Mouse (Mus musculus) embryonic facial prominence, embryonic 11.5 days (tissue): ENCODE data around the gene Wiz. TPM values are rescaled to one million over a fixed set of nuclear protein-coding genes. Genes with fewer than 3 reads are reported as not detected.

Experiments used
- ATAC-seq: fragments of 200-750 bp; cut with Nextera tagmentation; replicated peaks from 2 replicates; pipeline ENCODE4 v1.8.0; 2017; ENCODE audit warnings: low read depth; ENCODE audit not compliant: insufficient number of reproducible peaks, low FRiP score, low TSS enrichment
- DNase-seq: peaks from one replicate; pipeline ENCODE4 v3.0.0-alpha.2; 2015; ENCODE audit warnings: low spot score
- H3K27ac ChIP-seq: fragments of 300-500 bp; sonication (generic); replicated peaks from 2 replicates; pipeline ENCODE4 v1.5.1; 2014; ENCODE audit warnings: mild to moderate bottlenecking, low read depth, low read length, control low read depth
- H3K27me3 ChIP-seq: fragments of 300-500 bp; sonication (generic); 2 replicates; pipeline ENCODE4 v1.6.1; 2014; ENCODE audit warnings: mild to moderate bottlenecking, low read length, moderate library complexity, mixed read lengths; ENCODE audit not compliant: control insufficient read depth, insufficient read depth
- H3K36me3 ChIP-seq: fragments of 300-500 bp; sonication (generic); replicated peaks from 2 replicates; pipeline ENCODE4 v1.6.1; 2014; ENCODE audit warnings: low read depth, mild to moderate bottlenecking, low read length, moderate library complexity, mixed read lengths; ENCODE audit not compliant: control insufficient read depth, insufficient read depth
- H3K4me1 ChIP-seq: fragments of 300-500 bp; sonication (generic); 2 replicates; pipeline ENCODE4 v1.6.1; 2014; ENCODE audit warnings: low read length, mixed read lengths; ENCODE audit not compliant: control insufficient read depth, insufficient read depth
- H3K4me2 ChIP-seq: fragments of 300-500 bp; sonication (generic); 2 replicates; pipeline ENCODE4 v1.6.1; 2014; ENCODE audit warnings: low read depth, mild to moderate bottlenecking, control low read depth, low read length, moderate library complexity
- H3K4me3 ChIP-seq: fragments of 300-500 bp; sonication (generic); 2 replicates; pipeline ENCODE4 v1.5.1; 2014; ENCODE audit warnings: low read depth, low read length, control low read depth
- H3K9ac ChIP-seq: fragments of 300-500 bp; sonication (generic); replicated peaks from 2 replicates; pipeline ENCODE4 v1.6.1; 2014; ENCODE audit warnings: mild to moderate bottlenecking, control low read depth, low read length
- H3K9me3 ChIP-seq: fragments of 300-500 bp; sonication (generic); replicated peaks from 2 replicates; pipeline ENCODE4 v1.6.1; 2016; ENCODE audit warnings: mild to moderate bottlenecking, low read length, inconsistent platforms, mixed read lengths; ENCODE audit not compliant: control insufficient read depth
- WGBS: fragments of 180-500 bp; shearing (Covaris S2); extraction: QIAGEN DNeasy Blood & Tissue Kit; methylation state at CpG from one replicate; pipeline ENCODE4 v1.1.7; 2014; 5-methylcytosine and 5-hydroxymethylcytosine counted together
- polyA plus RNA-seq: library from polyadenylated mRNA; unstranded; fragments of >200 nt; fragmentation: Nextera tagmentation; extraction: Ambion mirVana; gene quantifications from 2 replicates; pipeline ENCODE4 v1.2.1, GENCODE M21; 2014

Wiz gene
- polyA plus RNA-seq, 1 experiment from 2014 or later, result 27.5 TPM

DNA sequence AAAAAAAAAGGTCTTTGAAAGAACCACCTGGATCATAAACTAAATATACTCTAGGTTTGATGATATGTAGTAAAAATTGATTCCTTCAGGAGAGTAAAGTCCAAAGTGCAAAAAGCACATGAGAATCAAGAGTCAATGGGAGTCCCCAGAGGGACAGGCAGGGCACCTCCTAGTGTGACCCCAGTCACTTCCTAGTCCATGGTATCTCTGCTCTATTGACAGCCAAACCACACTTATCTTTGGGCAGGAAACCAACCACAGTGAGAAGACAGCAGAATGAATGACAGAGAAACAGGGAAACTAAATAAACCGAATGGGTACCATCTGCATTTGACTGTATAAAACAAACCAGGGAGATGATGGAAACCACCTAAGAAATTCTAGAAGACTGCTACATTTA lies 49.1 kb downstream of the Wiz start:
- H3K36me3 ChIP-seq, result peaks cover 2% of the 10 kb centered on the region
- H3K9me3 ChIP-seq, result no peaks in the 10 kb centered on the region
- H3K4me3 ChIP-seq, result no peak overlapping the region
- no peak overlapping the region for H3K9ac ChIP-seq
- DNase-seq (no peak), ATAC-seq (no peak)
- H3K27me3 ChIP-seq, result no peaks in the 10 kb centered on the region
- no peaks in the 10 kb centered on the region for H3K4me1 ChIP-seq
- H3K4me2 ChIP-seq, result no peak overlapping the region
- H3K27ac ChIP-seq, result no peak overlapping the region
- WGBS, result 76% methylated on average over 1 of the region's 1 CpGs

- Histone ChIP-seq H3K9ac (no peak overlapping the region), H3K9me3 (no peaks in the 10 kb centered on the region), H3K4me2 (no peak overlapping the region), H3K27me3 (no peaks in the 10 kb centered on the region), H3K4me3 (no peak overlapping the region), H3K27ac (no peak overlapping the region), H3K36me3 (peaks cover 20% of the 10 kb centered on the region), H3K4me1 (no peaks in the 10 kb centered on the region)
- ATAC-seq, result no peak
- WGBS, result 87% methylated on average over 2 of the region's 2 CpGs
- DNase-seq, result no peak
Observed at GRCm38 (mm10) chr17:32335869-32336268, 53.4 kb downstream of the Wiz start.

DNA sequence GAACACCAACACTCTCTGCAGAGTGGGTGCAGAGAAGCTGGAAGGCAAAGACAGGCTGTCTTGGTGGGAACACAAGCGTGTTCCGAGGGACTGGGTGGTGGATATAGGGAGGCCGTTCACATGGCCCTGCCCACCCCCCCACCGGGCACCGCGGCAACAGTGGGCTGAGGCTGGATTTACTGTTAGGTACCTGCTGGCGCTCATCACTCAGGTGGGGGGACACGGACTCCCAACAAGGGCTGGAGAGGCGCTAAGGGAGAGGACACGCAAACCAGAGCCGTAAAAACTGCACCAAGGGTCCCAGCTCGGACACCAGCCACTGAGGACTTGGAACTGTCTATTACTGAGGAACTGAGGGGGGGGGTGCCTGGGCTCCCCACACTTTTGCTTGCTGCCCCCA lies 54.3 kb downstream of the Wiz start:
- Histone ChIP-seq H3K36me3 (peaks cover 20% of the 10 kb centered on the region), H3K4me3 (no peak overlapping the region), H3K9me3 (no peaks in the 10 kb centered on the region), H3K9ac (no peak overlapping the region), H3K4me2 (no peak overlapping the region), H3K4me1 (no peaks in the 10 kb centered on the region), H3K27me3 (no peaks in the 10 kb centered on the region), H3K27ac (no peak overlapping the region)
- no peak for ATAC-seq
- DNase-seq, result no peak
- 93% methylated on average over 12 of the region's 12 CpGs for WGBS

GRCm38 (mm10) chr17:32333675-32334303 lies 55.5 kb downstream of the Wiz start:
- Histone ChIP-seq H3K27ac (no peak overlapping the region), H3K9ac (no peak overlapping the region), H3K36me3 (peaks cover 20% of the 10 kb centered on the region), H3K4me3 (no peak overlapping the region), H3K4me1 (no peaks in the 10 kb centered on the region), H3K9me3 (no peaks in the 10 kb centered on the region), H3K27me3 (no peaks in the 10 kb centered on the region), H3K4me2 (no peak overlapping the region)
- 93% methylated on average over 31 of the region's 31 CpGs for WGBS
- ATAC-seq (peak; percentile 29; the same call in 1 of the 2 replicates), DNase-seq (no peak)

DNA sequence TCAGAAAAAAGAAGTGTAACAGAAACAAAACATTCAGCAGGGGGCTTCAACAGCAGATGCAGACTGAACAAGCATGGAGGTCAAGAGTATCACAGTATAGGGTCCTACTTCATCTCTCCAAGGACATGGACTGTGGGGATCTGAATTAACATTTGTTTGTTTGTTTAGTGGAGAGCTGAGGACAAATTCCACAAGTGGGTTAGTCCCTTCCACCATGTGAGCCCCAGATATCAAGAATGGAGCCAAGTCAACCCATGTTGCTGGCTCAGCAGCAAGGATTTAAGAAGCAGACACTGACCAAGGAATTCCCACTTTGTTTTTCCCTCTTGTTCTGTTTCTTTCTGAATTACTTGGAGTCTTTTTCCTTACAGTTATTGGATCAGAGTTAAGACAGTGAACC lies 61.7 kb downstream of the Wiz start:
- Histone ChIP-seq H3K36me3 (no peaks in the 10 kb centered on the region; the same call in none of the 2 replicates), H3K4me1 (no peaks in the 10 kb centered on the region), H3K4me3 (no peak overlapping the region), H3K27ac (no peak overlapping the region), H3K9ac (no peak overlapping the region), H3K4me2 (no peak overlapping the region), H3K27me3 (no peaks in the 10 kb centered on the region), H3K9me3 (no peaks in the 10 kb centered on the region)
- ATAC-seq (no peak), DNase-seq (no peak)

DNA sequence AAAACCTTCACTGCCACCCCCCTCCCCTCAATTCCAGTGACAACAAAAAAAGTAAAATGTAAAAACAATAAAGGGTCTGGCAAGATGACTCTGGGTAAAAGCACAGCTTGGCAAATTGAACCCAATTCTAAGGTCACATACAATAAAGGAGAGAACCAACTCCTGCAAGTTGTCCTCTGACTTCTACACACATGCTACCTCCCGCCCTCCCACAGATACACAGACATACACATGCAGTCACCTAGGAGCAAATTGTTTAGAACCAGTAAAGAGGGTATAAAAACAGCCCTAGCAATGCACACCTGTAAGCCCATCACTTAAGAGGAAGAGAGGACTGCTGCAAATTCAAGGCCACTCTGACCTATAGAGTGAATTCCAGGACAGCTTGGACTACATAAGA lies 66.4 kb downstream of the Wiz start:
- H3K9me3 ChIP-seq, result no peaks in the 10 kb centered on the region
- H3K27ac ChIP-seq, result no peak overlapping the region
- H3K4me2 ChIP-seq, result no peak overlapping the region
- no peak overlapping the region for H3K9ac ChIP-seq
- ATAC-seq (no peak), DNase-seq (no peak)
- 95% methylated on average over 1 of the region's 1 CpGs for WGBS
- no peaks in the 10 kb centered on the region for H3K4me1 ChIP-seq
- H3K36me3 ChIP-seq, result no peaks in the 10 kb centered on the region; the same call in 1 of the 2 replicates
- no peak overlapping the region for H3K4me3 ChIP-seq
- H3K27me3 ChIP-seq, result no peaks in the 10 kb centered on the region

GRCm38 (mm10) chr17:32321836-32322235 lies 67.4 kb downstream of the Wiz start:
- no peak for ATAC-seq
- no peaks in the 10 kb centered on the region for H3K9me3 ChIP-seq
- 22% methylated on average over 6 of the region's 6 CpGs for WGBS
- H3K4me1 ChIP-seq, result no peaks in the 10 kb centered on the region
- H3K4me2 ChIP-seq, result peak overlapping the region; percentile 77
- peak overlapping the region; percentile 76 for H3K9ac ChIP-seq
- no peak for DNase-seq
- peak overlapping the region; percentile 91 for H3K4me3 ChIP-seq
- H3K27me3 ChIP-seq, result no peaks in the 10 kb centered on the region
- H3K27ac ChIP-seq, result peak overlapping the region; percentile 44
- peaks cover 4% of the 10 kb centered on the region for H3K36me3 ChIP-seq

- peaks cover 8% of the 10 kb centered on the region for H3K36me3 ChIP-seq
Observed at GRCm38 (mm10) chr17:32321390-32321734, 67.9 kb downstream of the Wiz start.

More at GRCm38 (mm10) chr17:32321390-32321734, 67.9 kb downstream of the Wiz start:
- Histone ChIP-seq H3K9me3 (no peaks in the 10 kb centered on the region), H3K27ac (peak overlapping the region; percentile 44), H3K4me2 (peak overlapping the region; percentile 77), H3K4me1 (no peaks in the 10 kb centered on the region), H3K4me3 (peak overlapping the region; percentile 91), H3K27me3 (no peaks in the 10 kb centered on the region), H3K9ac (peak overlapping the region; percentile 76)
- ATAC-seq, result peak; percentile 67; the same call in 1 of the 2 replicates
- no peak for DNase-seq
- 1% methylated on average over 21 of the region's 23 CpGs for WGBS
